Mouse (Mus musculus): Measurements from ENCODE around the gene Itgal. TPM values are rescaled to one million over a fixed set of nuclear protein-coding genes. Genes with fewer than 3 reads are reported as not detected.
"Not testable (repeated sequence)": the region's sequence is repeated elsewhere in the genome, so short reads cannot be mapped to it uniquely, and the experiment has no call there.

Gene Itgal
- 14.3 and 18.7 TPM in 2 replicates for total RNA-seq (2015; ENCODE audit: low replicate concordance)
- 2.1 and 3.9 TPM in 2 replicates for total RNA-seq (2017; ENCODE audit: low replicate concordance)

- no peak for ATAC-seq (replicated peaks; ENCODE audit: low FRiP score, poor library complexity, severe bottlenecking)
These were observed at the start of gene Itgal for GRCm38 (mm10) chr7:127296098-127296497. TSS of gene Itgal (plus strand) at chr7:127296260.

GRCm38 (mm10) chr7:127250511-127250910 lies 45.5 kb upstream of the Itgal start:
- ATAC-seq (replicated peaks; ENCODE audit: low FRiP score, poor library complexity, severe bottlenecking): not testable (repeated sequence)

GRCm38 (mm10) chr7:127252414-127252813 lies 43.6 kb upstream of the Itgal start:
- ATAC-seq (replicated peaks; ENCODE audit: low FRiP score, poor library complexity, severe bottlenecking): no peak

GRCm38 (mm10) chr7:127253341-127253740 lies 42.7 kb upstream of the Itgal start:
- no peak for ATAC-seq (replicated peaks; ENCODE audit: low FRiP score, poor library complexity, severe bottlenecking)

GRCm38 (mm10) chr7:127253821-127254769 lies 42.0 kb upstream of the Itgal start:
- ATAC-seq (replicated peaks; ENCODE audit: low FRiP score, poor library complexity, severe bottlenecking): peak; percentile 90

- ATAC-seq (replicated peaks; ENCODE audit: low FRiP score, poor library complexity, severe bottlenecking): no peak
These were observed 41.1 kb upstream of the Itgal start for GRCm38 (mm10) chr7:127255008-127255407.

GRCm38 (mm10) chr7:127255965-127256364 lies 40.1 kb upstream of the Itgal start:
- no peak for ATAC-seq (replicated peaks; ENCODE audit: low FRiP score, poor library complexity, severe bottlenecking)

GRCm38 (mm10) chr7:127256518-127256917 lies 39.5 kb upstream of the Itgal start:
- no peak for ATAC-seq (replicated peaks; ENCODE audit: low FRiP score, poor library complexity, severe bottlenecking)

GRCm38 (mm10) chr7:127259186-127259905 lies 36.7 kb upstream of the Itgal start:
- no peak for ATAC-seq (replicated peaks; ENCODE audit: low FRiP score, poor library complexity, severe bottlenecking)

- peak; percentile 97 for ATAC-seq (replicated peaks; ENCODE audit: low FRiP score, poor library complexity, severe bottlenecking)
These were observed 35.5 kb upstream of the Itgal start, which contains the start of gene Dctpp1 for GRCm38 (mm10) chr7:127260309-127261111. TSS of gene Dctpp1 (minus strand) at chr7:127260709.

- no peak for ATAC-seq (replicated peaks; ENCODE audit: low FRiP score, poor library complexity, severe bottlenecking)
These were observed 33.7 kb upstream of the Itgal start for GRCm38 (mm10) chr7:127262218-127262961.

GRCm38 (mm10) chr7:127263526-127263925 lies 32.5 kb upstream of the Itgal start:
- ATAC-seq (replicated peaks; ENCODE audit: low FRiP score, poor library complexity, severe bottlenecking): no peak

GRCm38 (mm10) chr7:127270256-127270655 lies 25.8 kb upstream of the Itgal start:
- ATAC-seq (replicated peaks; ENCODE audit: low FRiP score, poor library complexity, severe bottlenecking): no peak

- ATAC-seq (replicated peaks; ENCODE audit: low FRiP score, poor library complexity, severe bottlenecking): no peak
These were observed 25.4 kb upstream of the Itgal start for GRCm38 (mm10) chr7:127270666-127271065.

- ATAC-seq (replicated peaks; ENCODE audit: low FRiP score, poor library complexity, severe bottlenecking): no peak
These were observed 25.0 kb upstream of the Itgal start for GRCm38 (mm10) chr7:127271093-127271492.

- no peak for ATAC-seq (replicated peaks; ENCODE audit: low FRiP score, poor library complexity, severe bottlenecking)
These were observed 23.5 kb upstream of the Itgal start for GRCm38 (mm10) chr7:127272566-127272965.

GRCm38 (mm10) chr7:127273118-127273923 lies 22.7 kb upstream of the Itgal start:
- peak; percentile 23 for ATAC-seq (replicated peaks; ENCODE audit: low FRiP score, poor library complexity, severe bottlenecking)
